Mouse (Mus musculus): ENCODE measurements around the gene Snx6.

DNA sequence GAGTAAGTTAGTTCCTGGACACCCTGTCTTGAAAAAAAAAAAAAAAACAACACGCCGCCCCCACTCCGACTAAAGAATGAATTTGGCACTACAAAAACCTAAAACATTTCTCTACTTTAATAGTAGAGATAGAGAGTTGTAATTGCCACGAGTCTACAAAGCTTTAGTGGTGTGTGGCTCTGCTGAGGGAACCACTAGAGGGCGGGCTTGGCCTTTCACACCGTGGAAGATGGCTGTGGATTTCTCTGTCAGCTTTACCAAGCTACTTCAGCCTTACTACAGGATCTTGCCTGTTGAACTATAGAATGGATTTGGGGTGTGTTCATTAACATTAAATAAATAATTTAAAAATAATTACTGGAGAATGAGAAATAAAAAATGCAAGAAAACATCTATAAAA lies 35.1 kb upstream of the Snx6 start:
- peak; percentile 96 for TF ChIP-seq CTCF (IDR thresholded peaks at IDR 0.05)
- TF ChIP-seq POLR2A (IDR thresholded peaks at IDR 0.05; ENCODE audit: insufficient read depth, low read depth, low read length): no peak
- TF ChIP-seq EP300 (IDR thresholded peaks at IDR 0.05; ENCODE audit: insufficient read depth, low read depth, low read length): peak; percentile 90
